Mouse (Mus musculus) c-Kit-positive CD71-positive TER-119-positive erythroid progenitor cells, embryonic 14.5 days (primary cell): ENCODE measurements at regions not wholly inside any gene's neighbourhood (a gene's known extent, or its start where the extent isn't known, plus 50 kb on each side); places are given as distances from the start of the nearest gene placed in this dataset.
"Not testable (repeated sequence)": the region's sequence is repeated elsewhere in the genome, so short reads cannot be mapped to it uniquely, and the experiment has no call there.

Experiments
- DNase-seq: peaks from one replicate; pipeline ENCODE4 v3.0.0-alpha.2; 2013; ENCODE audit warnings: low spot score

DNA sequence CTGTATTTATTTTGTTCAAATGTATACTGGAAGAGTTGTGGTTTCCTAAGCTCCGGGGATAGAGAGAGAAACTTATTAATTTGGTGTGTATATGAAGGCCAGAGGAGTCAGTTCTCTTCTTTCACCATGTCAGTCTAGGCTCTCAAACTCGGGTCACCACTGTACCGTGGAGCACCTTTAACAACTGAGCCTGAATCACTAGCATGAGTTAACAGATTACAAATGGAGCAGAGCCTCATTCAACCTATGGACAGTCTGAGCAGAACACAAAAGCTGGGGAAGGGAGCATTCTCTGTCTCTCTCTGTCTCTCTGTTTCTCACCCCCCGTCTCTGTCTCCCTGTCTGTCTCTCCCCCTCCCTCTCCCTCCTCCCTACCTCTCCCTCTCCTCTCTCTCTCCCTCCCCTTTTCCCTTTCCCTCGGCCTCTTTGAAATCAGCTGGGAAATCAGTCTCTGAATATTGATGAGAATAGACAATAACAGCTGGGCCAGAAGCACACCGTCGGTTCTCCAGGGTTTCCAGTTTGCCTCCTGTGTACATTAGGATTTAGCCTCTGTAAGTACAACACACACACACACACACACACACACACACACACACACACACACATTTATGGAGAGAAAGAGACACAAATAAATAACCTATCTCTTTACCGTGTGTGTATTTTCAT lies 200.4 kb upstream of the 1700056E22Rik start:
- no peak for DNase-seq

DNA sequence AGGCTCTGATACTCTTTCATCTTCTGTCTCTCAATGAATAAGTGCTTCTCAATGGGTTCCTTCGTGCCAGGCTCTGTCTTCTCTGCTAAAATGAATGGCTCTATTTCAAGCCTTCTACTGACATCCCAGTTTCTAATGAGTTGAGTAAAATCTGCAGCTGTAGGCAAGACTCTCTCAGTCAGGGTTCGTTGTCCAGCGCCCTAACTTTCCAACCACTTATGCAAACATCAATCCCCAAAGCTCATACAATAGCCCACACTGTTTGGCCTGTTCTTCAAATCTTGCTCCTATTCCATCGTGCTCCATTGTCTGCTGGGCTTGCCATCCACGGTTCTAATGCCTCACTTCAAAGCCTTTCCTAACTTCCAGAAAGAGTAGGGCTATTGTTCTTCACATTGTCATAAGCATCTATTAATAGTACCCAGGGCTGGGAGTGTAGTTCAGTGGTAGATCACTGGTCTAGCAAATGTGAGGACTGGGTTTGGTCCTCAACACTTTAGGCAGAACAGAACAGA lies 199.7 kb upstream of the 1700056E22Rik start:
- no peak for DNase-seq

DNA sequence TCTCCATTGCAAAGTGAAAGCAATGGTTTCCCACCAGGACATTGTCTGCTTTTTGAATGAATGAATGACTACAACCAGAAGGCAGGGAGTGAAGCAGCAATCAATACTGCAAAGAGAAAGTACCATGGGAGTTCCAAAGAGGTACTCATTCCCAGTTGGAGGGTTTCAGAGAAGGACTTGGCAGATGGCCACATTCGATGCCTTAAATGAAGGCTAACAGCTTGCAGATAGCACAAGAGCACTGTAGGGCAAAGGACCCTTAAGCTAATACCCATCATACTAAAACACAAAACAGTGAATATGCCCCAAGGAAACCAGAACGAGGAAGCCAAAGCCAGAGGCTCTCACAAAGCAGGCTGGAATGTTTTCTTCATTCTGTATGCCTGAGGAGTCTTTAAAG lies 188.2 kb upstream of the 1700056E22Rik start:
- DNase-seq = no peak

DNA sequence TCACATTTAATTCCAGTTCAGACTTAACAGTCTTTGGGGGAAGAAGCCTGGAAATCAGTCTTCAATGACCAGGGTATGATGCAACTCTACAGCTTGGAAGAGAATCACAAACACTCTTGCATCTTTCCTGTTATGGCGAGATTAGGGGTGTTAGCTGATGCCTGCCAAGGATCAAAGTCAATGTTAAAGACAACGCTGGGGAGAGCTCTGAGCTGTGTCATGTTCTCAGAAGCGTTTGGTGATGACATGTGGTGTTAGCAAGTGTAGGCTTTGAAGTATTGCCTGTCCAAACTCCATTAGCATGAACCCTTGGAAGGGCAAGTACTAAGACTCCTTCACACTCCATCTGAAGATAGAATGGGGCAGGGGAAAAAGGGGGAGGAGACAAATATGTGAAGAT lies 187.7 kb upstream of the 1700056E22Rik start:
- DNase-seq = no peak

DNA sequence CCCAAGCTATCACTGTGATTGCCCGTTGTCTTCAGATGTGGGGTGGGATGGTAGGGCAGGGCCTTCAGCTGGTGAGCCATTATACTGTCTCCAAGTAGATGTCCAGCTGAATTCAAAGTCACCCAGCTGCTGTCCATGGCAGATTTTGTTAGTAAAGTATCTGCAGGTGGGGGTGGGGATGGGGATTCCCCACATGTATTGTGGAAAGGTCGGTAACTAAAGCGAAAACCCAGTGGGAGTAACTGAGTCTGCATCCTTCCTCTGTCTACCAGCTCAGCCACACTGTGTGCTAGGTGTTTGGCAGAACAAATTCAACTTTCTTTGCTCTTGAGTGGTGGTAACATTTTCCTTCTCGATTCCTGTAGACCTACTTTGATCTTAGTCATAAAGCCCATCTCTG lies 163.2 kb upstream of the 1700056E22Rik start:
- DNase-seq = no peak

DNA sequence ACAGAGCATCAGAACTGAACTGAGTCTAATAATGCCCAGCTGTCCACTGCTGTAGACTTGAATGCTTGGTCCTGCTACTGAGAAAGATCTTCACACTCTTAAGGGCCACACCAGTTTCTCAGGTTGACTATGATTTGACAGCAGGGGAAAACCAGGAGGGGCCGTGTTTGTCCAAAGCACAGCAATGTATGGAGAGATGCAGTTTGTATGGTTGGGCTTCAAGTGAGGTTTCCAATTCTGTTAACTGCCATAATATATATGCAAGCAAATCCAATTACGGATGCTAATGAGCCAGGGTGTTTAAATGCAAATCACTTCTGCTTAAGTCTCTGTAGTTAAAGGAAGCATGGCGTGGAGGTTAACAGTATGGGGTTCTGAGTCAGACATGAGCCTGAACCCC lies 157.2 kb upstream of the 1700056E22Rik start:
- DNase-seq = no peak

DNA sequence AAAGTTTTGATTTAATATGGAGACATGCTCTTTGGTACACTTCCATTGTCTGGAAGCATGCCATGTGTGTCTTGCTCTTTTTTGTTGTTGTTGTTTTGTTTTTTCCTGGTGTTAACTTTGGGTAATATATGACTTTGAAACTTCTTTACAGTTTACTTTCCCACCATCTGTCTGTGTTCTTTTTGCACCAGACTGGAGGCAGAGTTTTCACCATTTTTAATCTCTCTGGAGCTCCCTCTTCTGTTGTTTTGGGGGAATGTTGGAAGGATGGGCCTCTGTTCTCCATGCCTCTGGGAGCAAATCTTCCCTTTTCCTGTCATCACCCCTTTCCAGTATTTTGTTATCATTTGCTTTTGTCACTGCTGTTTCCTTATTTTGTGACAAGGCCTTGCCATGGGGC lies 153.5 kb upstream of the 1700056E22Rik start:
- DNase-seq = no peak

DNA sequence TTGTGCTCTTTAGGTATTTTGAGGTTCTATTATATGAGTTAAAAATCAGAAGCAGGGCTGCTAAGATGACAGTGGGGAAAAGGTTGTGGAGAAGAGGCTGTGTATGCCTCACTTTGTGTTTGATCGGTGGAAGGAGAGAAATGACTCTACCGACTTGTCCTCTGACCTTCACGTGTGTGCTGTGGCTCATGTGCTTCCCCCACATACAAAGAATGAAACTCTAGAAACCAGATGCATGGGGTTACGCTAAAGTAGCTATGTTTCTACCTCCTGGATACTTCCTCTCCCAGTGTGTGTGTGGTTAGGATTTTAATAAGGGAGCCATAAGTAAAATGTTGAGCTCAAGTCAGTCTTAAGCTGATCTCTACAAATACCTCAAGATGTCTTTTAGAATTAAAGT lies 148.1 kb upstream of the 1700056E22Rik start:
- no peak for DNase-seq

DNA sequence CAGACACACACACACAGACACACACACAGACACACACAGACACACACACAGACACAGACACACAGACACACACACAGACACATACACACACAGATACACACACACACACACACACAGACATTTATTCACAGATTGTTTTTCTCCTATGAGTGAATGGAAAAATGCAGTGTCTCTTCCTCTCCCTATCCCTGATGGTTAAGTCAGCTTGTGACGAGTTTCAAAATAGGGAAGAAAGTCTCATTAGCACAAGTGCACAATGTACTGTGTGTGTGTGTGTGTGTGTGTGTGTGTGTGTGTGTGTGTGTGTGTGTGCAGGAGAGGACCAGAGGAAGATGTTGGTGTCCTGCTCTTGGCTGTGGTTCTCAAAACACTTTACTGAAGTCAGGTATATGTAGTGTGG lies 140.3 kb upstream of the 1700056E22Rik start:
- not testable (repeated sequence) for DNase-seq

DNA sequence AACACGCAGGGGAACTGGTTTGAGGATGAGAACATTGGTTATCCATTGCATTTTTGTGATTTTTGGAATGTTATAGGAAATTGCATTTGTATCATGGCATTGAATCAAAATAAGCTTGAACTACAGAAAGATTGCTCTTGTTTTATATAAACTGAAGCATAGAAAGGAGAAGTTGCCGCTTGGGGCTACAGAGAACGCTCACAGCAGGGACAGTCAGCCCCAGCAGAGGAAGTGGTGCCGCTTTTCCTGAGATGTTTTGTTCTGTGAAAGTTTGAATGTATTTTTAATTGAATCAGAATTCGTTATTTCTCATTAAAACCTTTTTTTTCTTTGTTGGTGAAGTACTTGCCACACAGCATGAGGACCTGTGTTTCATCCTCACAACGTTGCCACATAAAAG lies 139.6 kb upstream of the 1700056E22Rik start:
- DNase-seq = no peak

DNA sequence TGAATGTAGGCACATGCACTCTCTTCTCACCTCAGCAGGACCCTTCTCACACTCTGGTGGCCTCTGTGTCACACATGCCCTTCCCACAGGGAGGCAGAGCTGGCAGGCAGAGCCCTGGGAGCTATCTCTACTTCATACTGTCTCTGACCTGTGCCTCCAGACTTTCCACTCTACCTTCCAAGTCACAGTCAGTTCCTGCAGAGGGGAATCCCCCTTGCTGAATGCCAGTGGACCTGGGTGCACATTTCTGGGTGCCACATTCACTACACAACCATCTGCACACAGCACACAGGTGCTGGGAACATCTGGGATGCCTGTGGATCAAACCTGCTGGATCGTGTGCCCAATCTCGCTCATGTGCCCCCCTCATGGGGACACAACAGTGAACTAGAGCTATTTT lies 138.9 kb upstream of the 1700056E22Rik start:
- DNase-seq = no peak

DNA sequence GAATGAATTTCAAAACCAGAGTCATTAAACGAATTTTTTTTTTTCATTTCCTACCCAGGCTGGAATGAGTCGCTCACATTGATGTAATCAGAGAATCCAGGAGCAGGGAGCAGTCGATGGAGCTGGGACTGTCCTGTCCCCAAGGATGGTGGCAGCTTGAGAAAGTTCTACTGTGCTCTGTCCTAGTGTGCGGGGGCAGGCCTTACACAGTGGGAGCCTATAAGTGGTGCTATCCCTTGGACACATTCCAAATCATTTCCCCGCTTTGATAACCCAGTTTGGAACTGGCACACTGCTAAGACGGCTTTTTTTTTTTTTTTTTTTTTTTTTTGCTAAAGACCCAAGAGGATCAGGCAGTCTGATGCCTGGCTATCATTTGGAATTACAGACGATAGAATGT lies 137.5 kb upstream of the 1700056E22Rik start:
- DNase-seq = no peak

DNA sequence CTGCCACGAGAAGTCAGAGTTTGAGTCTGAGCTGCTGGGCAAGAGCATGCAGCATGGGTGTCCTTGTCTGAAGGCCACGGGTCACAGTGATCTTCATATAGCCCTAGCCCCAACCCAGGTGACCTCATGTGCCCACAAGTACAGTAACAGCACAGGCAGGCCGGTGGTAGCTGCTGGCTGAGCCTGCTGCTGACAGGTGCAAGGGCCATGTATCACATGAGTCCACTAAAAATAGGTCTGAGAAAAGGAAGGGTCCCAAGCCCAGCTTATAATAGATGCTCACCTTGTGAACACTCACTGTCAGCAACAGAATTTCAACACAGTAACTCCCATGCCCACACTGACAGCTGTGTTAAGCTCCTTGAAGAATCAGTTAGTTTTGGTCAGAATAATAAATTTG lies 136.8 kb upstream of the 1700056E22Rik start:
- no peak for DNase-seq

DNA sequence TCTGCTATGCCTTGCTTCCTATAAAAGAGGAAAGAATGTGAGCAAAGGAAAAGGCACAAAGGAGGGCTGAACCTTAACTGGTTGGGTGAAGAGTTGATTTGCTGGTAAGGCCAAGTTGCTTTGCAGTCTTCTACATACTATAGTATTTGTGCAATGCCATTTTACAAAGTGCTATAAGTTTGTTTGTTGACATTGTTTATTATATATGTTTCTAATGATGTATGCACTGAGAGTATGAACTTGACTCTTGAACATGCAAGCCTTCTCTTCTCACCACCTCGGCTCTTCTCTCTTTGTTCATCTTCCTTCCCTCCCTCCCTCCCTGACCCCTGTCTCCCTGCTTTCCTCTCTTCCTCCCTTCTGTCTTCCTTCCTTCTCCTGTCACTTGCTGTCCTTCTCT lies 135.9 kb upstream of the 1700056E22Rik start:
- DNase-seq = no peak

DNA sequence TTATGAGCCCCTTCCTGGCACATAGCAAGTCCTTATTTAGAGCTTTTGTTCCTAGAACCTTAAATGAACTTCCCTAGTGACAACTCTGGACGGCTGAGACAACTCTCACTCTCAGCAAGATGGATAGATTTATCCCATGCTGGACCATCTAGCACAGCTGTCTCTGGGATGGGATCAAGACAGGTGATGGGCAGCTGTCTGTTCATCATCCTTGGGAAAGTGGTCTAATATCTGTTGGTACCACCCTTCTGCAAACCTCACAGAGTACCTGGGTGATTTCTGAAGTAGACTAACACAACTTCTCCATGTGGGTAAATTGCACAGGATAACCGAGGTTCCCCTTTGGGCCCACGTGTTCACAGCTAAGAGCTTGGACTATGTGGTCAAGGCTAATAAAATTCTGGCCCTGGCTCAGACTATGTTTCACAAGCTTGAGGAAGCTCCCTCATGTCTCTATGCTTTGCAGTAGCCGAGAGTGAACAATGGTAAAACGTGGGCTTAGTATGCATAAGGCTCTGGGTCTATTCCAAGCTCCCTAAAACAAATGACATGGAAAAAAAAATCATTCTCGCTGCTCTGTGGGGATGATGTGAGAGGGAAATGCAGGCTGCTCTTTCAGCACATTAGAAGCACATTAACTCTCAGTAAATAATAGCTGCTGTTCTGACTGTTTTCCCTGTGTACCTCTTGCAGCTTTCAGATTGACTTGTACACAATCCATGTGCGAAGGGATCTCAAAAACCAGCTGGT lies 135.1 kb upstream of the 1700056E22Rik start:
- no peak for DNase-seq

DNA sequence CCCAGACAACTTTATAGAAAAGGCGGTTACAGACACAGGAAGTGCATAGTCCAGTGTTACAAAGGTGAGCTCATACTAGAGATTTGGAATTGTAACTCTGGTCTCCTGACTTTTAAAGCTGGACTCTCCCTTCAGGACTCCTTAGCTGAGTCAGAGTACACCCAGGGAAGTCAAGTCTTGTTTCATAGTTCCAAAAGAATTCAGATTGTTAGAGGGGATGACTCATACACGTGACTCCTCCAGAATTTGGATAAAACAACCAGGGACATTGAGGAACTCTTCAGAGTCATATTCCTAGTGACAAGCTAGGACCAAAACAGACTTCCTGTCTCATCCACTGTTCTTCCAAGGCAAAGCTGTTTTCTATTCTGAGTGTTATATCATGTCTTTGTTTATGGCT lies 132.8 kb upstream of the 1700056E22Rik start:
- no peak for DNase-seq

DNA sequence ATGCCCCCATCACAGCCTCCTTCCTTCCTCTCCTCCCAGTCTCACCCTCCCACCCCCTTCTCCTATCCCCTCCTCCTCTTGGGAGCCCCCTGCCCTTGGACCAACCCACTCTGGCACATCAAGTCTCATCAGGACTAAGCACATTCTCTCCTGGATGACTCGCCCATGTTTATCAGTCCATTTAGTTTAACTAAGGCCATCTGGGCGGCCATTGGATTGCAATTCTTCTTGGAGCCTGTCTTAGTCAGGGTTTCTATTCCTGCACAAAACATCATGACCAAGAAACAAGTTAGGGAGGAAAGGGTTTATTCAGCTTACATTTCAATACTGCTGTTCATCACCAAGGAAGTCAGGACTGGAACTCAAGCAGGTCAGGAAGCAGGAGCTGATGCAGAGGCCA lies 128.4 kb upstream of the 1700056E22Rik start:
- not testable (repeated sequence) for DNase-seq

DNA sequence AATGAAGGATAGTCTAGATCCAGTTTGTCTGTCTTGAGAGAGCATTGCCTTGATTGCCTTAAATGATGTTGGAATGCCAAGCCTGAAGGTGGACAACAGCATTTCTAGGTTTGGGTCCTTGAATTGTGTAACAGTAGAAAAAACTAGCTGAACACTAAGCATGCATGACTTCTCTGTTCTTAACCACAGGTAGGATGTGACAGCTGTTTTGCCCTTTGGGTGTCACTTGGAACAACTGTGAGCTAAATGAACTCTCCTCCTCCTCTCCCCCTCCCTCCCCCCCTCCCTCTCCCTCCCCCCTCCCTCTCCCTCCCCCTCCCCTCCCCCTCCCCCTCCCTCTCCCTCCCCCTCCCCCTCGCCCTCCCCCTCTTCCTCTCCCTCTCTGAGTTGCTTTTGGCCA lies 113.6 kb upstream of the 1700056E22Rik start:
- no peak for DNase-seq

DNA sequence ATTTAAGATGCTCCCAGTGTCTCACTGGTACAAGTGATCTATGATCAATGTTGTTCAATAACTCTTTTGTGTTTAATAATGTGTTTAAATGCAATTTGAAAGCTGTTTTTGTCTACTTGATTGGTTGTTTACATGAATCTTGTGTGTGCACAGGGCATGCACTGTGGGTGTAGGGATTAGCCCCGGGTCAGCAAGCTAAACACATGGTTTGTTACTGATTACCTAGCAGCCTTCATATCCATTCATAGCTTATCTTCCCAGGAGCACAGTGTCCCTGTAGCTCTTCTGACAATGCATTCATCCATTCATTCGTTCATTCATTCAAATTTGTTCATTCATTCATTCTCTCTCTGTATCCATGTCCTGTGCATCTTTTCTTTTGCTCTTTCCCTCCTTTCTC lies 108.9 kb upstream of the 1700056E22Rik start:
- DNase-seq = no peak

DNA sequence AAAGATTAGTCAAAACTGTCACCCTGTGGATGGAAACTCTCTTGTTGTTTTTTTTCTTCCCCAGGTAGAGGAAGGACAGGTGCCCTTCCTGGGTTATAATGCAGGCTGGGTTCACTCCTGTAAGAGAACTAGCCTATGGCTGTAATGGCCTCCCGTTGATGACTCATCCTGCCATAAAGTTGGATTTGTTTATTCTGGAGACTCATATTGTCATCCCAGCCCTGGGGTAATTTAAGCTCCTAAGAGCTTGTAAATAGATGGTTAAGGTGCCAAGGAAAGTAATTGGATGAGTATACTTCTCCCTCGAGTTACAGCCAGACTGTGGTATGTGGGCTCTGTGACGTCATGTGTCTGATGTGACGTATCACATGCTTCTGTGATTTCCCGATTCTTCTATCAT lies 106.4 kb upstream of the 1700056E22Rik start:
- DNase-seq = no peak

DNA sequence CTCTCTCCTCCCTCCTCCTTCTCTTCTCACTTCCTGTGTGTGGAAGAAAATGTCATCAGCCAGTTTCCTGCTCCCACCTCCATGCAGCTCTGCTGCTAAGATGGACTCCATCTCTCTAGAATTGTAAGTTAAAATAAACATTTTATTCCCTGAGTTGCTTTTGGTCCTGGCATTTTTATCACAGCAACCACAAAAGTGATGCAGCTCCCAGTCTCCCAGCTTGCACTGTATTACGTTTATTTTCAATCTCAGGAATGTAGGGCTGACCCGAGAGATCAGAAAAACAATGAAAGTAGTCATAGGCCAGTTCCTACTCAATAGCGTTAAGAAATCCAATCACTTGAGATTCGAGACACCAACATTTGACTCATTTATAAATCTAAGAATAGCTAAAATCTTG lies 106.0 kb upstream of the 1700056E22Rik start:
- no peak for DNase-seq

DNA sequence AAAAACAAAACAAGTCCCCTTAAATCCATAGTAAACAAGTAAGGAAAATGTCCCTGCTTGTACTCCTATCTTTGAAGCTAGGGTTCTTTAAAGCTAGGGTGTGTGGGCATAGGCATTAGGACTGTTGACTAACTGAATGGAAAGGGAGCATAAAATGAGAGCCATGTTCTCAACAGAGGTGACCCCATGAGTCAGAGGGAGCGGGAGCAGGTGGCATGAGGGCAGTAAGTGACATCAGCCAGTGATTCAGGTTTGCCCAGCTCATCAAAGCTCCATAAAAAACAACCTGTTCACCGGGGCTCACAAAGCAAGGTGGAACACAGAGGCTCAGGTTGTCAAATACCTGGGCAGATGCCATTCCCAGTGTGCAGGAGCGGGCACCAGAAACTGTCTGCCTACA lies 104.6 kb upstream of the 1700056E22Rik start:
- no peak for DNase-seq

DNA sequence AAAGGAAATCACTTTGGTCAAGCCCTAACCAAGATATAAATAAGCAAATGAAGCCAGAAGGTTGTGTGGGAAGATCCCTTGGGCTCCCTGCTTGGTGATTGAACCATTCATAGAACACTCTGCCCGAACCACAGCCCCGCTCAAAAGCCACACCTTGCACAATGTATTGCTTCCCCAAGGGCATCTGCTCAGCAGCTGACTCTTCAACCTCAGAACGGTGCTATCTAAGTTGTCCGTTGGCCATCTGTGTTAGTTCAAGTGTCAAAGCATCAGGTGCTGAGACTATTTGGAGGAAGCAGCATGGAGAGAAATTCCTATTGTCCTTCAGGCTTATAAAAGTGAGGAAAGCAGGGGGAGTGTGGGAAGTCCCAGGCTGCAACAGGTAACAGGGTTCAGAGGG lies 96.8 kb upstream of the 1700056E22Rik start:
- no peak for DNase-seq

DNA sequence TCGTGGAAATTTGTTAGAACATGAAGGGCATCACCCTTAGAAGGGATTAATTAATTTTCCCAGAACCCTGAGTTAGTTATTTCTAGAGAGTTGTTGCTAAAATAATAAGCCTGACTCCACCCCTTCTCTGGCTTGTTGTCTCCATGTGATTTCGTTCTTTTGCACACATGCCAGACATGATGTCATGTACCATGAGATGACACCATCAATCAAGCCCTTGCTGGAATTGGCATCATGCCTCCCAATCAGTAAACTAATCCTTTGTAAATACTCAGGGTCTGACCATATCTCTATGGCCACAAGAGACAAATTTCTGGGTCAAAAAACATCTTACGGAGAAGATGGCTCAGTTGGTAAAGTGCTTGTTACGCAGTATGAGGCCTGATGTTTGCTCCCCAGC lies 93.2 kb upstream of the 1700056E22Rik start:
- DNase-seq = no peak
